Mouse (Mus musculus): ENCODE data around the gene Dgkg. TPM values are rescaled to one million over a fixed set of nuclear protein-coding genes. Genes with fewer than 3 reads are reported as not detected.

Gene Dgkg
- polyA plus RNA-seq, 1 experiment from 2014 or later: 0.15 TPM

- Histone ChIP-seq H3K4me1 (ENCODE audit: control insufficient read depth, insufficient read depth, low read length) (no peaks in the 10 kb centered on the region), H3K36me3 (replicated peaks; ENCODE audit: control insufficient read depth, insufficient read depth, low read depth, low read length) (no peaks in the 10 kb centered on the region), H3K27me3 (ENCODE audit: control insufficient read depth, insufficient read depth, low read length) (peaks cover 3% of the 10 kb centered on the region; the same call in 1 of the 2 replicates), H3K4me3 (ENCODE audit: low read depth, low read length) (no peak overlapping the region), H3K9ac (replicated peaks; ENCODE audit: low read length) (no peak overlapping the region), H3K9me3 (replicated peaks; ENCODE audit: control insufficient read depth, low read length) (no peaks in the 10 kb centered on the region), H3K4me2 (ENCODE audit: low read depth, low read length) (no peak overlapping the region), H3K27ac (replicated peaks; ENCODE audit: low read depth, low read length) (no peak overlapping the region; the same call in 1 of the 2 replicates)
- 30% methylated on average over 21 of the region's 21 CpGs for WGBS
- ATAC-seq (replicated peaks; ENCODE audit: insufficient number of reproducible peaks, low FRiP score, low TSS enrichment, low read depth): peak; percentile 79
- DNase-seq (ENCODE audit: low spot score): peak; percentile 71
Observed at GRCm38 (mm10) chr16:22572641-22573341, 84.2 kb downstream of the Dgkg start.

- H3K36me3 ChIP-seq (replicated peaks; ENCODE audit: control insufficient read depth, insufficient read depth, low read depth, low read length): no peaks in the 10 kb centered on the region
- no peak overlapping the region for H3K4me3 ChIP-seq (ENCODE audit: low read depth, low read length)
- 81% methylated on average over 3 of the region's 3 CpGs for WGBS
- H3K9ac ChIP-seq (replicated peaks; ENCODE audit: low read length): no peak overlapping the region
- H3K27me3 ChIP-seq (ENCODE audit: control insufficient read depth, insufficient read depth, low read length): no peaks in the 10 kb centered on the region
- H3K27ac ChIP-seq (replicated peaks; ENCODE audit: low read depth, low read length): no peak overlapping the region
- DNase-seq (ENCODE audit: low spot score) (no peak), ATAC-seq (replicated peaks; ENCODE audit: insufficient number of reproducible peaks, low FRiP score, low TSS enrichment, low read depth) (no peak)
- no peak overlapping the region for H3K4me2 ChIP-seq (ENCODE audit: low read depth, low read length)
- H3K9me3 ChIP-seq (replicated peaks; ENCODE audit: control insufficient read depth, low read length): no peaks in the 10 kb centered on the region
- H3K4me1 ChIP-seq (ENCODE audit: control insufficient read depth, insufficient read depth, low read length): no peaks in the 10 kb centered on the region
Observed at GRCm38 (mm10) chr16:22564907-22565272, 92.1 kb downstream of the Dgkg start.

GRCm38 (mm10) chr16:22564259-22564906 is 92.6 kb downstream of the Dgkg start:
- Histone ChIP-seq H3K27me3 (ENCODE audit: control insufficient read depth, insufficient read depth, low read length) (no peaks in the 10 kb centered on the region), H3K4me2 (ENCODE audit: low read depth, low read length) (no peak overlapping the region), H3K9me3 (replicated peaks; ENCODE audit: control insufficient read depth, low read length) (no peaks in the 10 kb centered on the region), H3K4me3 (ENCODE audit: low read depth, low read length) (no peak overlapping the region), H3K9ac (replicated peaks; ENCODE audit: low read length) (no peak overlapping the region), H3K4me1 (ENCODE audit: control insufficient read depth, insufficient read depth, low read length) (no peaks in the 10 kb centered on the region), H3K27ac (replicated peaks; ENCODE audit: low read depth, low read length) (no peak overlapping the region), H3K36me3 (replicated peaks; ENCODE audit: control insufficient read depth, insufficient read depth, low read depth, low read length) (no peaks in the 10 kb centered on the region)
- WGBS: 62% methylated on average over 14 of the region's 14 CpGs
- ATAC-seq (replicated peaks; ENCODE audit: insufficient number of reproducible peaks, low FRiP score, low TSS enrichment, low read depth) (no peak; the same call in 1 of the 2 replicates), DNase-seq (ENCODE audit: low spot score) (peak; percentile 79)

GRCm38 (mm10) chr16:22563594-22563993 is 93.4 kb downstream of the Dgkg start:
- H3K4me3 ChIP-seq (ENCODE audit: low read depth, low read length): no peak overlapping the region
- ATAC-seq (replicated peaks; ENCODE audit: insufficient number of reproducible peaks, low FRiP score, low TSS enrichment, low read depth) (no peak), DNase-seq (ENCODE audit: low spot score) (no peak)
- H3K4me2 ChIP-seq (ENCODE audit: low read depth, low read length): no peak overlapping the region
- H3K9me3 ChIP-seq (replicated peaks; ENCODE audit: control insufficient read depth, low read length): no peaks in the 10 kb centered on the region
- H3K27ac ChIP-seq (replicated peaks; ENCODE audit: low read depth, low read length): no peak overlapping the region
- H3K36me3 ChIP-seq (replicated peaks; ENCODE audit: control insufficient read depth, insufficient read depth, low read depth, low read length): no peaks in the 10 kb centered on the region
- no peak overlapping the region for H3K9ac ChIP-seq (replicated peaks; ENCODE audit: low read length)
- no peaks in the 10 kb centered on the region for H3K27me3 ChIP-seq (ENCODE audit: control insufficient read depth, insufficient read depth, low read length)
- H3K4me1 ChIP-seq (ENCODE audit: control insufficient read depth, insufficient read depth, low read length): no peaks in the 10 kb centered on the region

- H3K4me2 ChIP-seq (ENCODE audit: low read depth, low read length): no peak overlapping the region
- H3K9ac ChIP-seq (replicated peaks; ENCODE audit: low read length): no peak overlapping the region
- no peaks in the 10 kb centered on the region for H3K36me3 ChIP-seq (replicated peaks; ENCODE audit: control insufficient read depth, insufficient read depth, low read depth, low read length)
- H3K27me3 ChIP-seq (ENCODE audit: control insufficient read depth, insufficient read depth, low read length): no peaks in the 10 kb centered on the region
- no peak for ATAC-seq (replicated peaks; ENCODE audit: insufficient number of reproducible peaks, low FRiP score, low TSS enrichment, low read depth)
- no peak overlapping the region for H3K4me3 ChIP-seq (ENCODE audit: low read depth, low read length)
- H3K27ac ChIP-seq (replicated peaks; ENCODE audit: low read depth, low read length): no peak overlapping the region
- no peaks in the 10 kb centered on the region for H3K9me3 ChIP-seq (replicated peaks; ENCODE audit: control insufficient read depth, low read length)
- 33% methylated on average over 2 of the region's 2 CpGs for WGBS
- H3K4me1 ChIP-seq (ENCODE audit: control insufficient read depth, insufficient read depth, low read length): no peaks in the 10 kb centered on the region
- no peak for DNase-seq (ENCODE audit: low spot score)
Observed at GRCm38 (mm10) chr16:22554996-22555395, 102.0 kb downstream of the Dgkg start.

DNA sequence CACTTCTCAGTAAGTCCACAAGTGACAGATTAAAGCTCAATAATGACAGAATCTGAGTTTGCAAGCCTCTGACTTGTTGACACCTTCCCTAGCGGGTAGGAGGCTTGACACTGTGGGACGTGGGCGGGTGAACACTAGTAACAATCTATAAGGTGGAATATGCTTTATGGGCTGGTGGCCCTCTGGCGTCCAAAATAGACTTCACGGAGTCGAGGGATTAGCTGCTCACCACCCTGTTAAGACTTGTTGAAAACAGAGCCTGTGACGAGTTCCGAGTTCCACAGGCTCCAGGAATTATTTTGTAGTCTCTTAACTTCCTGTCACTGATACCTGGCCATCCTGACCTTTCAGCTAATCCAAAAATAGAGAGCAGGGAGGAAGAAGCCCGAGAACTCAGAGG is 104.7 kb downstream of the Dgkg start:
- H3K4me3 ChIP-seq (ENCODE audit: low read depth, low read length): no peak overlapping the region
- no peaks in the 10 kb centered on the region; the same call in 1 of the 2 replicates for H3K4me1 ChIP-seq (ENCODE audit: control insufficient read depth, insufficient read depth, low read length)
- DNase-seq (ENCODE audit: low spot score): no peak
- H3K27me3 ChIP-seq (ENCODE audit: control insufficient read depth, insufficient read depth, low read length): 0 out of 2 replicates have a peak, but pooled peaks cover 3% of the 10 kb centered on the region
- no peaks in the 10 kb centered on the region for H3K9me3 ChIP-seq (replicated peaks; ENCODE audit: control insufficient read depth, low read length)
- H3K27ac ChIP-seq (replicated peaks; ENCODE audit: low read depth, low read length): no peak overlapping the region
- no peak for ATAC-seq (replicated peaks; ENCODE audit: insufficient number of reproducible peaks, low FRiP score, low TSS enrichment, low read depth)
- H3K4me2 ChIP-seq (ENCODE audit: low read depth, low read length): no peak overlapping the region
- no peaks in the 10 kb centered on the region for H3K36me3 ChIP-seq (replicated peaks; ENCODE audit: control insufficient read depth, insufficient read depth, low read depth, low read length)
- no peak overlapping the region for H3K9ac ChIP-seq (replicated peaks; ENCODE audit: low read length)
- WGBS: 66% methylated on average over 9 of the region's 9 CpGs

- Histone ChIP-seq H3K9me3 (replicated peaks; ENCODE audit: control insufficient read depth, low read length) (no peaks in the 10 kb centered on the region), H3K36me3 (replicated peaks; ENCODE audit: control insufficient read depth, insufficient read depth, low read depth, low read length) (no peaks in the 10 kb centered on the region), H3K27ac (replicated peaks; ENCODE audit: low read depth, low read length) (no peak overlapping the region), H3K4me3 (ENCODE audit: low read depth, low read length) (no peak overlapping the region), H3K9ac (replicated peaks; ENCODE audit: low read length) (no peak overlapping the region), H3K4me1 (ENCODE audit: control insufficient read depth, insufficient read depth, low read length) (no peaks in the 10 kb centered on the region; the same call in 1 of the 2 replicates), H3K27me3 (ENCODE audit: control insufficient read depth, insufficient read depth, low read length) (0 out of 2 replicates have a peak, but pooled peaks cover 3% of the 10 kb centered on the region), H3K4me2 (ENCODE audit: low read depth, low read length) (no peak overlapping the region)
- WGBS: 16% methylated on average over 11 of the region's 11 CpGs
- no peak for ATAC-seq (replicated peaks; ENCODE audit: insufficient number of reproducible peaks, low FRiP score, low TSS enrichment, low read depth)
- no peak for DNase-seq (ENCODE audit: low spot score)
Observed at GRCm38 (mm10) chr16:22551231-22552000, 105.6 kb downstream of the Dgkg start.

DNA sequence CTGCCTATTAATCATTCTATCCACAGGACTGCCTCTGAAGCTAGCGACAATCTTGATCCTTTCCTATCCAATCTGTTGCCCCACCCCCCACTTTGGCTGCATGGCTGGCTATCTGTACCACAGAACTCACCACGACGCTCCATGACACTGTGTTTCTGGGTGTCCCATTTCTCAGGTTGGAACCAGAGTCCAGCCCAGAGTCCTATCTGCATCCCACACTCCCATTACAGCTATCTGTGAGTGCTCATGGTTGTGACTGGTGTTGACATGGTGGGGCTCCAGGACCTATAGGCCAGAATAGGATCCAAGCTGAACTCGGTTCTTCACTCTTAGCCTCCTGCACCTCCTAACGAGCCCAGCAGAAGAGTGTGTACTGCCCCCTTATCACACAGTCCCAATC is 107.7 kb downstream of the Dgkg start:
- no peaks in the 10 kb centered on the region; the same call in 1 of the 2 replicates for H3K4me1 ChIP-seq (ENCODE audit: control insufficient read depth, insufficient read depth, low read length)
- H3K36me3 ChIP-seq (replicated peaks; ENCODE audit: control insufficient read depth, insufficient read depth, low read depth, low read length): no peaks in the 10 kb centered on the region
- 0 out of 2 replicates have a peak, but pooled peaks cover 3% of the 10 kb centered on the region for H3K27me3 ChIP-seq (ENCODE audit: control insufficient read depth, insufficient read depth, low read length)
- no peak overlapping the region for H3K4me2 ChIP-seq (ENCODE audit: low read depth, low read length)
- no peak for ATAC-seq (replicated peaks; ENCODE audit: insufficient number of reproducible peaks, low FRiP score, low TSS enrichment, low read depth)
- no peaks in the 10 kb centered on the region for H3K9me3 ChIP-seq (replicated peaks; ENCODE audit: control insufficient read depth, low read length)
- WGBS: 86% methylated on average over 5 of the region's 5 CpGs
- no peak overlapping the region for H3K27ac ChIP-seq (replicated peaks; ENCODE audit: low read depth, low read length)
- H3K4me3 ChIP-seq (ENCODE audit: low read depth, low read length): no peak overlapping the region
- no peak for DNase-seq (ENCODE audit: low spot score)
- H3K9ac ChIP-seq (replicated peaks; ENCODE audit: low read length): no peak overlapping the region
